Mouse (Mus musculus): ENCODE results near the gene Tmem42. TPM values are rescaled to one million over a fixed set of nuclear protein-coding genes. Genes with fewer than 3 reads are reported as not detected.

Gene Tmem42
- polyA plus RNA-seq (2014; fragmentation: Nextera tagmentation; extraction: Ambion mirVana), result 15.4 and 16.8 TPM in 2 replicates

DNA sequence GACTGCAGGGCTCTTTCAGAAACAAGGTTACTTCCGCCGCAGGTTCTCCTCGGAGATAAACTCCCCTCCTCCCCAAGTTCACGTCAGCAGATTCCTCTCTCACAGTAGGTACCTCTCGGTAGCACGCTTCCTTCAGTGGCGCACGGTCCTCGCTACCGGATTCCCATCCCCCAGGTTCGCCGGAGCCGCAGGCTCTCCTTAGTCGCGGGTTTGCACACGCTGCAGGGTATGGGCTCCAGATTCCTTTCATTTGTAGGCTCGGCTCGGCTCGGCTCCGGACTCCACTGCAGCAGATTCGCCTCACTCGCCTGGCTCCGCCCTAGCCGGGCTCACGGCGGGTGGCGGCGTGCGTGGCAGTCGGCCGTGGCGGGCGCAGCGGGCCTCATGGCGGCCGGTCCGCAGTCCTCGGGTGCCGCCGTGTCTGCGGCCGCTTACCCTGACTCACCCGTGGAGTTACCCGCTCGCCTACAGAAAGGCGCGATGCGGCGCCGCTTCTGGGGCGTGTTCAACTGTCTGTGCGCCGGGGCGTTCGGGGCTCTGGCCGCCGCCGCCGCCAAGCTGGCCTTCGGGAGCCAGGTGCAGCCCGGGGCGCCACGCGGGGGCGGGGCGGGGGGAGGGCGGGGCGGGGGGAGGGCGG lies at the start of gene Tmem42:
Tmem42 (plus strand) TSS at position 332 of the 637 bp plus-strand sequence.
- no peak for TF ChIP-seq CTCF (IDR thresholded peaks at IDR 0.05; ENCODE audit: low read depth)
- Histone ChIP-seq H3K9me3 (ENCODE audit: low read depth, low read length) (no peaks in the 10 kb centered on the region), H3K36me3 (ENCODE audit: insufficient read depth) (peaks cover 25% of the 10 kb centered on the region), H3K4me2 (peak within 1 kb of the TSS; percentile 79), H3K4me1 (ENCODE audit: insufficient read depth) (peaks cover 2% of the 10 kb centered on the region; the same call in 1 of the 2 replicates), H3K27ac (ENCODE audit: low read depth) (peak within 1 kb of the TSS; percentile 92), H3K9ac (peak within 1 kb of the TSS; percentile 73), H3K27me3 (ENCODE audit: insufficient read depth, low read length) (no peaks in the 10 kb centered on the region), H3K4me3 (ENCODE audit: low read depth, low read length) (peak within 1 kb of the TSS; percentile 70)
- ATAC-seq (ENCODE audit: insufficient read depth) (peak; percentile 99), DNase-seq (peak; percentile 92)
- under 1% methylated on average over 55 of the region's 69 CpGs for WGBS

- TF ChIP-seq CTCF (IDR thresholded peaks at IDR 0.05; ENCODE audit: low read depth), result no peak
Observed at GRCm38 (mm10) chr9:122998406-122999192, 22.5 kb upstream of the Tmem42 start.

DNA sequence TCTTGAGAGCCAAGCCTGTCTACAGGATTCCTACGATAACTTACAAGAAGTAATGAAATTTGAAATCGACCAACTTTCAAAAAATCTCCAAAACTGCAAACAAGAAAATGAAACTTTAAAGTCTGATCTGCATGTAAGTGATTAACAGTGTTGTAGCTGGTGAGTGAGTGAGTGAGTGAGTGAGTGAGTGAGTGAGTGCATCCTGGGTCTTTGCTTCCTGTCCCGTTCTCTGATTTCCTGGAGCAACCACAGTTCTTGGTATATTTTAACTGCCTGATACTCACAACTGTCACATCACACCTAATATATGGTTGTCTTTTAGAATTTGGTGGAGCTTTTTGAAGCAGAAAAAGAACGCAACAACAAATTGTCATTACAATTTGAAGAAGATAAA lies 21.9 kb upstream of the Tmem42 start:
- no peaks in the 10 kb centered on the region for H3K27me3 ChIP-seq (ENCODE audit: insufficient read depth, low read length)
- DNase-seq (no peak), ATAC-seq (ENCODE audit: insufficient read depth) (no peak)
- no peak overlapping the region for H3K4me2 ChIP-seq
- 89% methylated on average over 4 of the region's 4 CpGs for WGBS
- TF ChIP-seq CTCF (IDR thresholded peaks at IDR 0.05; ENCODE audit: low read depth), result no peak
- H3K27ac ChIP-seq (ENCODE audit: low read depth), result no peak overlapping the region
- no peaks in the 10 kb centered on the region for H3K9me3 ChIP-seq (ENCODE audit: low read depth, low read length)
- no peaks in the 10 kb centered on the region for H3K4me1 ChIP-seq (ENCODE audit: insufficient read depth)
- H3K36me3 ChIP-seq (ENCODE audit: insufficient read depth), result peaks cover 87% of the 10 kb centered on the region
- H3K9ac ChIP-seq, result no peak overlapping the region
- H3K4me3 ChIP-seq (ENCODE audit: low read depth, low read length), result no peak overlapping the region

More at GRCm38 (mm10) chr9:122998406-122999192, 22.5 kb upstream of the Tmem42 start:
- H3K9me3 ChIP-seq (ENCODE audit: low read depth, low read length), result no peaks in the 10 kb centered on the region
- WGBS, result 91% methylated on average over 10 of the region's 10 CpGs
- no peak overlapping the region for H3K9ac ChIP-seq
- H3K27ac ChIP-seq (ENCODE audit: low read depth), result no peak overlapping the region
- H3K4me3 ChIP-seq (ENCODE audit: low read depth, low read length), result no peak overlapping the region
- H3K27me3 ChIP-seq (ENCODE audit: insufficient read depth, low read length), result no peaks in the 10 kb centered on the region
- no peak overlapping the region for H3K4me2 ChIP-seq
- no peak for ATAC-seq (ENCODE audit: insufficient read depth)
- peaks cover 87% of the 10 kb centered on the region for H3K36me3 ChIP-seq (ENCODE audit: insufficient read depth)
- H3K4me1 ChIP-seq (ENCODE audit: insufficient read depth), result no peaks in the 10 kb centered on the region
- DNase-seq, result no peak

GRCm38 (mm10) chr9:123004718-123005117 lies 16.4 kb upstream of the Tmem42 start:
- no peak overlapping the region for H3K4me3 ChIP-seq (ENCODE audit: low read depth, low read length)
- WGBS, result 100% methylated on average over 2 of the region's 2 CpGs
- no peaks in the 10 kb centered on the region for H3K27me3 ChIP-seq (ENCODE audit: insufficient read depth, low read length)
- H3K4me1 ChIP-seq (ENCODE audit: insufficient read depth), result no peaks in the 10 kb centered on the region
- DNase-seq, result no peak
- no peak overlapping the region for H3K4me2 ChIP-seq
- no peak overlapping the region for H3K9ac ChIP-seq
- ATAC-seq (ENCODE audit: insufficient read depth), result no peak
- TF ChIP-seq CTCF (IDR thresholded peaks at IDR 0.05; ENCODE audit: low read depth), result no peak
- peaks cover 97% of the 10 kb centered on the region for H3K36me3 ChIP-seq (ENCODE audit: insufficient read depth)
- H3K9me3 ChIP-seq (ENCODE audit: low read depth, low read length), result no peaks in the 10 kb centered on the region
- no peak overlapping the region for H3K27ac ChIP-seq (ENCODE audit: low read depth)

DNA sequence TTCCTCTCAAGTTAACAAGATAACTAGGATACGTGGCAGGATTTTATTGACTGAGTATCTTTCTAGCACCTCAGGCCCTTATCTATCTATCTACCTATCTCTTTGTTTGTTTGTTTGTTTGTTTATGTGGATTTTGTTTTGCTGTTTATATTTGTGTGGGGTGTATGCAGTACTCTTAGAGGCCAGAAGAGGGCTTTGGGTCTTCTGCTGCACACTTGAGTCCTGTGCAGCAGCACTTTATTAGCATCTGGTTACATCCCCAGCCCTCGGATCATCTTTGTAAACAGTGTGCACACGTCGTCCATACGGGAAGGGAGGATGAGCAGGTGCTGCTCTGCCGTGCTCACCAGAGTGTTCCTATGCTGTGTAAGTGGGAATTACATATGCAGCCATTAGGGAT lies 15.1 kb upstream of the Tmem42 start:
- no peak overlapping the region for H3K4me2 ChIP-seq
- peaks cover 97% of the 10 kb centered on the region for H3K36me3 ChIP-seq (ENCODE audit: insufficient read depth)
- no peaks in the 10 kb centered on the region for H3K27me3 ChIP-seq (ENCODE audit: insufficient read depth, low read length)
- DNase-seq, result peak; percentile 5
- 67% methylated on average over 6 of the region's 6 CpGs for WGBS
- ATAC-seq (ENCODE audit: insufficient read depth), result no peak
- no peaks in the 10 kb centered on the region for H3K4me1 ChIP-seq (ENCODE audit: insufficient read depth)
- H3K27ac ChIP-seq (ENCODE audit: low read depth), result no peak overlapping the region
- no peak overlapping the region for H3K9ac ChIP-seq
- TF ChIP-seq CTCF (IDR thresholded peaks at IDR 0.05; ENCODE audit: low read depth), result peak; percentile 40; the same call in 1 of the 2 replicates
- H3K9me3 ChIP-seq (ENCODE audit: low read depth, low read length), result no peaks in the 10 kb centered on the region
- H3K4me3 ChIP-seq (ENCODE audit: low read depth, low read length), result no peak overlapping the region

GRCm38 (mm10) chr9:123021636-123022379 lies 682 bp downstream of the Tmem42 start:
- peak overlapping the region; percentile 70 for H3K4me3 ChIP-seq (ENCODE audit: low read depth, low read length)
- 30% methylated on average over 18 of the region's 24 CpGs for WGBS
- TF ChIP-seq CTCF (IDR thresholded peaks at IDR 0.05; ENCODE audit: low read depth), result 0 out of 2 replicates have a peak, but pooled peaks have one; percentile 14
- no peak for DNase-seq
- peaks cover 18% of the 10 kb centered on the region for H3K36me3 ChIP-seq (ENCODE audit: insufficient read depth)
- H3K9me3 ChIP-seq (ENCODE audit: low read depth, low read length), result no peaks in the 10 kb centered on the region
- no peaks in the 10 kb centered on the region for H3K27me3 ChIP-seq (ENCODE audit: insufficient read depth, low read length)
- ATAC-seq (ENCODE audit: insufficient read depth), result no peak; the same call in 1 of the 2 replicates
- peaks cover 2% of the 10 kb centered on the region; the same call in 1 of the 2 replicates for H3K4me1 ChIP-seq (ENCODE audit: insufficient read depth)
- H3K27ac ChIP-seq (ENCODE audit: low read depth), result no peak overlapping the region
- H3K4me2 ChIP-seq, result peak overlapping the region; percentile 79
- H3K9ac ChIP-seq, result peak overlapping the region; percentile 73
